Mouse (Mus musculus): ENCODE measurements around the gene Cdc42ep4. TPM values are rescaled to one million over a fixed set of nuclear protein-coding genes. Genes with fewer than 3 reads are reported as not detected.

Gene Cdc42ep4
- total and polyA plus RNA-seq, 3 experiments = 10.8 to 38.6 (median 22.8) TPM

DNA sequence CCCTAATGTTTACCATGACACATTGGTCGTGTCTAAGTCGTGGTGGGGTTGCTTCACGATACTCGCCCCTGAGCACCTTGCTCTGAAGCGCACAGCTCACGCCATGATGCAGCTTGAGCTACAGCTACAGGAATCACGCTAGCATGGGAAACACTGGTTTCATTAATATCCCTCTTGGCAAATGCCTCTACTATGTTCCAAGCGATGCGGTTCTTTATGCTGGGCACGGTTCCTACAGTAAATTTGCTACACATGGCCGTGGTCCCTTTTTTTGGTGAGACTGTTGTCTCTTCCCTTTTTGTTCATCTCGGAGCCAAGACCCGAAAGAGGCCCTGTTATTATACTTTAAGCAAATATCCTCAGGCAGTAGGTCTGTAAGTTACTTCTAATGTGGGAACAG is 19.5 kb upstream of the Cdc42ep4 start:
- H3K27me3 ChIP-seq (ENCODE audit: insufficient read depth, low read length) = peaks cover 2% of the 10 kb centered on the region; the same call in 1 of the 2 replicates
- DNase-seq (ENCODE audit: low spot score) (no peak), ATAC-seq (ENCODE audit: extremely low read depth, insufficient number of reproducible peaks, low FRiP score, poor library complexity, severe bottlenecking) (no peak)
- no peak overlapping the region for H3K4me3 ChIP-seq (ENCODE audit: low read depth, low read length)
- H3K9me3 ChIP-seq (replicated peaks) = no peaks in the 10 kb centered on the region
- peaks cover 15% of the 10 kb centered on the region for H3K4me1 ChIP-seq (ENCODE audit: insufficient read depth, low read depth, low read length)
- TF ChIP-seq GATA2 (IDR thresholded peaks at IDR 0.05; ENCODE audit: borderline replicate concordance, low read depth, low read length) = no peak
- no peak for TF ChIP-seq CTCF (IDR thresholded peaks at IDR 0.05; ENCODE audit: low read depth, low read length)
- no peak for TF ChIP-seq GATA1 (IDR thresholded peaks at IDR 0.05; ENCODE audit: borderline replicate concordance, low read length)
- TF ChIP-seq POLR2AphosphoS5 (IDR thresholded peaks at IDR 0.05; ENCODE audit: insufficient replicate concordance, low read depth, low read length) = no peak
- TF ChIP-seq TAL1 (conservative IDR thresholded peaks at IDR 0.05; ENCODE audit: low read depth, low read length) = no peak
- no peaks in the 10 kb centered on the region for H3K36me3 ChIP-seq (replicated peaks)

DNA sequence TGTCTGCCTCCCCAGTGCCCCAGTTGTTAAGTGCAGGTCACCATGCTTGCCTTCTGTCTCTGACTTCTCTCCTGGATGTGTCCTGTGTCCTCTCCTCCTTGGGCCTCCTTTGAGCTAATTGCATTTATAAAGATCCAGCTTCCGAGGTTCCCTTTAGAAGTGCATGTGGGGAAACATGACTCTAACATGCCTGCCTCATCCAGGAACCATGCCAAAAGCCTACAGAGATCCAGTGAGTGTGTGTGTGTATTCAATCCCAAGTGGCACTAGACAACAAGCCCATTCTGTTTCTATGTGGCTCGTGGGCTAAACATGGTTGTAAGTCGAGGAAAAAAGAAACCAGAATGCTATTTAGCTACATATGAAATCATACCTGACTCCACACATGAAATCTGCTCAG is 16.7 kb upstream of the Cdc42ep4 start:
- Histone ChIP-seq H3K36me3 (replicated peaks) (no peaks in the 10 kb centered on the region), H3K4me3 (ENCODE audit: low read depth, low read length) (no peak overlapping the region), H3K9me3 (replicated peaks) (no peaks in the 10 kb centered on the region), H3K4me1 (ENCODE audit: insufficient read depth, low read depth, low read length) (peaks cover 31% of the 10 kb centered on the region), H3K27me3 (ENCODE audit: insufficient read depth, low read length) (peaks cover 2% of the 10 kb centered on the region; the same call in 1 of the 2 replicates)
- DNase-seq (ENCODE audit: low spot score) (no peak), ATAC-seq (ENCODE audit: extremely low read depth, insufficient number of reproducible peaks, low FRiP score, poor library complexity, severe bottlenecking) (no peak)
- TF ChIP-seq TAL1 (conservative IDR thresholded peaks at IDR 0.05; ENCODE audit: low read depth, low read length) (no peak), GATA2 (IDR thresholded peaks at IDR 0.05; ENCODE audit: borderline replicate concordance, low read depth, low read length) (no peak), CTCF (IDR thresholded peaks at IDR 0.05; ENCODE audit: low read depth, low read length) (no peak), GATA1 (IDR thresholded peaks at IDR 0.05; ENCODE audit: borderline replicate concordance, low read length) (no peak), POLR2AphosphoS5 (IDR thresholded peaks at IDR 0.05; ENCODE audit: insufficient replicate concordance, low read depth, low read length) (no peak)

DNA sequence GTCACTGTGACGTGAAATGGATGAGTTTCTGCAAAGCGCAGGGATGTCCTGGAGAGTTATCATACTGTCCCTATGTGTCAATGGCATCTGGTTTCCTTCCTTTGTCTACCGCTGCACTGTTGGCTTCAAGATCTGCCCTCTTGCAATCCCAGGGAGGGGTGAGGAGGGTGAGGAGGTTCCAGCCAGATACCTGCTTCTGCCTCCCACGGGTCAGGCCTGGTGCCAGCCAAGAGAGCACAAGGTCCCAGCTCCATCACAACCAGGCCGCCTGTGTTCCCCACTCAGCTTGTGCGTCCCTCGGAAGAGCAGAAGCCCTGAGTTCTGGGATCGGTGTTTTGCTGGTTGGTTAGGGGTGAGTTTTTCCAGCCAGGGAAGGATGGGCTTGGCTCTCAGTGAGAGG is 15.6 kb upstream of the Cdc42ep4 start:
- DNase-seq (ENCODE audit: low spot score) (no peak), ATAC-seq (ENCODE audit: extremely low read depth, insufficient number of reproducible peaks, low FRiP score, poor library complexity, severe bottlenecking) (no peak)
- Histone ChIP-seq H3K36me3 (replicated peaks) (no peaks in the 10 kb centered on the region), H3K27me3 (ENCODE audit: insufficient read depth, low read length) (peaks cover 2% of the 10 kb centered on the region; the same call in 1 of the 2 replicates), H3K9me3 (replicated peaks) (no peaks in the 10 kb centered on the region), H3K4me1 (ENCODE audit: insufficient read depth, low read depth, low read length) (peaks cover 36% of the 10 kb centered on the region), H3K4me3 (ENCODE audit: low read depth, low read length) (no peak overlapping the region)
- TF ChIP-seq GATA1 (IDR thresholded peaks at IDR 0.05; ENCODE audit: borderline replicate concordance, low read length) (no peak), CTCF (IDR thresholded peaks at IDR 0.05; ENCODE audit: low read depth, low read length) (no peak), TAL1 (conservative IDR thresholded peaks at IDR 0.05; ENCODE audit: low read depth, low read length) (no peak), POLR2AphosphoS5 (IDR thresholded peaks at IDR 0.05; ENCODE audit: insufficient replicate concordance, low read depth, low read length) (no peak), GATA2 (IDR thresholded peaks at IDR 0.05; ENCODE audit: borderline replicate concordance, low read depth, low read length) (no peak)

GRCm38 (mm10) chr11:113766284-113766985 is 14.8 kb upstream of the Cdc42ep4 start:
- no peaks in the 10 kb centered on the region for H3K9me3 ChIP-seq (replicated peaks)
- TF ChIP-seq GATA2 (IDR thresholded peaks at IDR 0.05; ENCODE audit: borderline replicate concordance, low read depth, low read length) = no peak
- TF ChIP-seq GATA1 (IDR thresholded peaks at IDR 0.05; ENCODE audit: borderline replicate concordance, low read length) = no peak
- TF ChIP-seq POLR2AphosphoS5 (IDR thresholded peaks at IDR 0.05; ENCODE audit: insufficient replicate concordance, low read depth, low read length) = no peak
- no peak for TF ChIP-seq CTCF (IDR thresholded peaks at IDR 0.05; ENCODE audit: low read depth, low read length)
- no peak for TF ChIP-seq TAL1 (conservative IDR thresholded peaks at IDR 0.05; ENCODE audit: low read depth, low read length)
- ATAC-seq (ENCODE audit: extremely low read depth, insufficient number of reproducible peaks, low FRiP score, poor library complexity, severe bottlenecking) = no peak; the same call in 1 of the 2 replicates
- H3K4me1 ChIP-seq (ENCODE audit: insufficient read depth, low read depth, low read length) = peaks cover 39% of the 10 kb centered on the region
- no peak overlapping the region for H3K4me3 ChIP-seq (ENCODE audit: low read depth, low read length)
- DNase-seq (ENCODE audit: low spot score) = no peak
- peaks cover 2% of the 10 kb centered on the region; the same call in 1 of the 2 replicates for H3K27me3 ChIP-seq (ENCODE audit: insufficient read depth, low read length)
- H3K36me3 ChIP-seq (replicated peaks) = no peaks in the 10 kb centered on the region

GRCm38 (mm10) chr11:113764132-113764849 is 12.6 kb upstream of the Cdc42ep4 start:
- H3K4me1 ChIP-seq (ENCODE audit: insufficient read depth, low read depth, low read length) = peaks cover 39% of the 10 kb centered on the region
- TF ChIP-seq CTCF (IDR thresholded peaks at IDR 0.05; ENCODE audit: low read depth, low read length) = no peak
- DNase-seq (ENCODE audit: low spot score) = no peak
- H3K27me3 ChIP-seq (ENCODE audit: insufficient read depth, low read length) = peaks cover 2% of the 10 kb centered on the region; the same call in 1 of the 2 replicates
- no peaks in the 10 kb centered on the region for H3K36me3 ChIP-seq (replicated peaks)
- H3K9me3 ChIP-seq (replicated peaks) = no peaks in the 10 kb centered on the region
- no peak for ATAC-seq (ENCODE audit: extremely low read depth, insufficient number of reproducible peaks, low FRiP score, poor library complexity, severe bottlenecking)
- no peak overlapping the region for H3K4me3 ChIP-seq (ENCODE audit: low read depth, low read length)

GRCm38 (mm10) chr11:113763449-113763848 is 11.8 kb upstream of the Cdc42ep4 start:
- TF ChIP-seq POLR2AphosphoS5 (IDR thresholded peaks at IDR 0.05; ENCODE audit: insufficient replicate concordance, low read depth, low read length) (no peak), GATA2 (IDR thresholded peaks at IDR 0.05; ENCODE audit: borderline replicate concordance, low read depth, low read length) (no peak), CTCF (IDR thresholded peaks at IDR 0.05; ENCODE audit: low read depth, low read length) (no peak)
- Histone ChIP-seq H3K9me3 (replicated peaks) (no peaks in the 10 kb centered on the region), H3K4me3 (ENCODE audit: low read depth, low read length) (no peak overlapping the region), H3K27me3 (ENCODE audit: insufficient read depth, low read length) (peaks cover 2% of the 10 kb centered on the region; the same call in 1 of the 2 replicates), H3K4me1 (ENCODE audit: insufficient read depth, low read depth, low read length) (peaks cover 39% of the 10 kb centered on the region), H3K36me3 (replicated peaks) (no peaks in the 10 kb centered on the region)
- ATAC-seq (ENCODE audit: extremely low read depth, insufficient number of reproducible peaks, low FRiP score, poor library complexity, severe bottlenecking) (no peak), DNase-seq (ENCODE audit: low spot score) (no peak)
